Mouse (Mus musculus) layer of hippocampus, adult 18-20 months (tissue): ENCODE results near the gene Adk. TPM values are rescaled to one million over a fixed set of nuclear protein-coding genes. Genes with fewer than 3 reads are reported as not detected.

Source experiments
- DNase-seq, 2 experiments: peaks; one replicate each; pipeline ENCODE4 v3.0.0; 2022; ENCODE audit warnings: low spot score in 2 of 2
- total RNA-seq, 2 experiments: library from RNA; stranded (reverse); gene quantifications; 2 replicates each; pipeline ENCODE4 v1.2.3; 2021

Gene Adk
- total RNA-seq, 2 experiments from 2014 or later, result 64.2 to 69.7 TPM

- no peak for DNase-seq
Measured at GRCm38 (mm10) chr14:21147171-21147570, 94.8 kb downstream of the Adk start.

- no peak for DNase-seq
Measured at GRCm38 (mm10) chr14:21150301-21150700, 97.9 kb downstream of the Adk start.

- DNase-seq, result no peak
Measured at GRCm38 (mm10) chr14:21152055-21152454, 99.7 kb downstream of the Adk start.

- DNase-seq, result no peak
Measured at GRCm38 (mm10) chr14:21165706-21166105, 113.3 kb downstream of the Adk start.

- DNase-seq, result no peak
Measured at GRCm38 (mm10) chr14:21166114-21166513, 113.7 kb downstream of the Adk start.

- DNase-seq, result no peak
Measured at GRCm38 (mm10) chr14:21173973-21174745, 121.8 kb downstream of the Adk start.

- no peak for DNase-seq
Measured at GRCm38 (mm10) chr14:21174804-21175203, 122.4 kb downstream of the Adk start.

GRCm38 (mm10) chr14:21177781-21178180, 125.4 kb downstream of the Adk start:
- DNase-seq, result no peak

GRCm38 (mm10) chr14:21178356-21178755, 126.0 kb downstream of the Adk start:
- DNase-seq, result no peak

- DNase-seq, result no peak
Measured at GRCm38 (mm10) chr14:21181053-21181452, 128.7 kb downstream of the Adk start.

GRCm38 (mm10) chr14:21191966-21192365, 139.6 kb downstream of the Adk start:
- DNase-seq, result no peak

- DNase-seq, result no peak
Measured at GRCm38 (mm10) chr14:21192749-21193148, 140.4 kb downstream of the Adk start.

- DNase-seq, result no peak
Measured at GRCm38 (mm10) chr14:21194336-21194735, 142.0 kb downstream of the Adk start.

GRCm38 (mm10) chr14:21200850-21201249, 148.5 kb downstream of the Adk start:
- DNase-seq, result no peak

GRCm38 (mm10) chr14:21206472-21206871, 154.1 kb downstream of the Adk start:
- no peak for DNase-seq

- DNase-seq, result peak in 1 of 2 experiments; percentile 37
Measured at GRCm38 (mm10) chr14:21221574-21222138, 169.3 kb downstream of the Adk start.

- DNase-seq, result peak in 1 of 2 experiments; percentile 41
Measured at GRCm38 (mm10) chr14:21222206-21222605, 169.8 kb downstream of the Adk start.

- DNase-seq, result no peak
Measured at GRCm38 (mm10) chr14:21223456-21223855, 171.1 kb downstream of the Adk start.

GRCm38 (mm10) chr14:21223971-21224635, 171.7 kb downstream of the Adk start:
- DNase-seq, result no peak

GRCm38 (mm10) chr14:21237051-21237450, 184.7 kb downstream of the Adk start:
- no peak for DNase-seq

GRCm38 (mm10) chr14:21241105-21241504, 188.7 kb downstream of the Adk start:
- no peak for DNase-seq

GRCm38 (mm10) chr14:21251386-21251785, 199.0 kb downstream of the Adk start:
- DNase-seq, result no peak
